Mouse (Mus musculus): ENCODE measurements around the gene Slc9a8.
"Not testable (repeated sequence)": the region's sequence is repeated elsewhere in the genome, so short reads cannot be mapped to it uniquely, and the experiment has no call there.

Gene Slc9a8

GRCm38 (mm10) chr2:167421330-167422149 is at the start of gene Slc9a8:
Slc9a8 (plus strand) TSS chr2:167421712.
- in situ Hi-C loops (cut with MboI, MseI) = loop anchor here in 1 of 2 experiments (5.0 kb wide), 2 partner anchors 74 to 86 kb away; partner anchors contain the start of gene B4galt5

GRCm38 (mm10) chr2:167373266-167373665 is 48.2 kb upstream of the Slc9a8 start:
- in situ Hi-C loops (cut with MboI, MseI) = no loop called here

GRCm38 (mm10) chr2:167374191-167374805 is 47.2 kb upstream of the Slc9a8 start:
- in situ Hi-C loops (cut with MboI, MseI) = no loop called here

GRCm38 (mm10) chr2:167375135-167375534 is 46.4 kb upstream of the Slc9a8 start:
- in situ Hi-C loops (cut with MboI, MseI) = no loop called here

GRCm38 (mm10) chr2:167375688-167376087 is 45.8 kb upstream of the Slc9a8 start:
- in situ Hi-C loops (cut with MboI, MseI) = no loop called here

- in situ Hi-C loops (cut with MboI, MseI) = no loop called here
Measured at GRCm38 (mm10) chr2:167376160-167376564, 45.4 kb upstream of the Slc9a8 start.

- in situ Hi-C loops (cut with MboI, MseI) = no loop called here
Measured at GRCm38 (mm10) chr2:167377697-167378096, 43.8 kb upstream of the Slc9a8 start.

GRCm38 (mm10) chr2:167378972-167379371 is 42.5 kb upstream of the Slc9a8 start:
- in situ Hi-C loops (cut with MboI, MseI) = no loop called here

GRCm38 (mm10) chr2:167380615-167381285 is 40.8 kb upstream of the Slc9a8 start:
- in situ Hi-C loops (cut with MboI, MseI) = no loop called here

GRCm38 (mm10) chr2:167381596-167381995 is 39.9 kb upstream of the Slc9a8 start:
- in situ Hi-C loops (cut with MboI, MseI) = no loop called here

- in situ Hi-C loops (cut with MboI, MseI) = no loop called here
Measured at GRCm38 (mm10) chr2:167382389-167382788, 39.1 kb upstream of the Slc9a8 start.

- in situ Hi-C loops (cut with MboI, MseI) = no loop called here
Measured at GRCm38 (mm10) chr2:167383666-167384083, 37.8 kb upstream of the Slc9a8 start.

GRCm38 (mm10) chr2:167386456-167386855 is 35.1 kb upstream of the Slc9a8 start:
- in situ Hi-C loops (cut with MboI, MseI) = no loop called here

GRCm38 (mm10) chr2:167386998-167387397 is 34.5 kb upstream of the Slc9a8 start:
- in situ Hi-C loops (cut with MboI, MseI) = no loop called here

- in situ Hi-C loops (cut with MboI, MseI) = no loop called here
Measured at GRCm38 (mm10) chr2:167394426-167394825, 27.1 kb upstream of the Slc9a8 start.

- in situ Hi-C loops (cut with MboI, MseI) = not testable (repeated sequence)
Measured at GRCm38 (mm10) chr2:167396420-167396819, 25.1 kb upstream of the Slc9a8 start.

- in situ Hi-C loops (cut with MboI, MseI) = no loop called here
Measured at GRCm38 (mm10) chr2:167399012-167399411, 22.5 kb upstream of the Slc9a8 start.

GRCm38 (mm10) chr2:167399646-167400045 is 21.9 kb upstream of the Slc9a8 start:
- in situ Hi-C loops (cut with MboI, MseI) = loop anchor here in 1 of 2 experiments (10.0 kb wide), 1 partner anchor 285 kb away; no protein-coding TSS in a partner anchor

GRCm38 (mm10) chr2:167403085-167403484 is 18.4 kb upstream of the Slc9a8 start:
- in situ Hi-C loops (cut with MboI, MseI) = loop anchor here in 1 of 2 experiments (10.0 kb wide), 1 partner anchor 288 kb away; no protein-coding TSS in a partner anchor

GRCm38 (mm10) chr2:167405101-167405880 is 16.2 kb upstream of the Slc9a8 start:
- in situ Hi-C loops (cut with MboI, MseI) = loop anchor here in 1 of 2 experiments (10.0 kb wide), 1 partner anchor 290 kb away; no protein-coding TSS in a partner anchor

GRCm38 (mm10) chr2:167407296-167407929 is 14.1 kb upstream of the Slc9a8 start:
- in situ Hi-C loops (cut with MboI, MseI) = loop anchor here in 1 of 2 experiments (10.0 kb wide), 1 partner anchor 293 kb away; no protein-coding TSS in a partner anchor
